Mouse (Mus musculus) kidney, postnatal 0 days (tissue): ENCODE measurements around the gene Nanos2. TPM values are rescaled to one million over a fixed set of nuclear protein-coding genes. Genes with fewer than 3 reads are reported as not detected.

Experiments
- ATAC-seq: fragments of 200-750 bp; cut with Nextera tagmentation; replicated peaks from 2 replicates; pipeline ENCODE4 v1.8.0; 2017; ENCODE audit warnings: low read depth, moderate number of reproducible peaks, moderate TSS enrichment, moderate library complexity; ENCODE audit not compliant: low FRiP score
- DNase-seq: peaks from one replicate; pipeline ENCODE4 v3.0.0-alpha.2; 2016; ENCODE audit warnings: low spot score
- H3K27ac ChIP-seq: fragments of 300-500 bp; sonication (generic); 2 replicates; pipeline ENCODE4 v1.5.1; 2014; ENCODE audit warnings: mild to moderate bottlenecking
- H3K27me3 ChIP-seq: fragments of 300-500 bp; sonication (generic); 2 replicates; pipeline ENCODE4 v1.6.1; 2014; ENCODE audit warnings: low read length, mixed read lengths; ENCODE audit not compliant: insufficient read depth
- H3K36me3 ChIP-seq: fragments of 300-500 bp; sonication (generic); 2 replicates; pipeline ENCODE4 v1.6.1; 2014; ENCODE audit warnings: low read length, mixed read lengths; ENCODE audit not compliant: insufficient read depth
- H3K4me1 ChIP-seq: fragments of 300-500 bp; sonication (generic); replicated peaks from 2 replicates; pipeline ENCODE4 v1.6.1; 2014; ENCODE audit warnings: antibody characterized with exemption, low read length, mixed read lengths; ENCODE audit not compliant: insufficient read depth
- H3K4me2 ChIP-seq: fragments of 300-500 bp; sonication (generic); 2 replicates; pipeline ENCODE4 v1.6.1; 2014; ENCODE audit warnings: mild to moderate bottlenecking, low read length, moderate library complexity, mixed read lengths
- H3K4me3 ChIP-seq: fragments of 300-500 bp; sonication (generic); replicated peaks from 2 replicates; pipeline ENCODE4 v1.5.1; 2014; ENCODE audit warnings: low read depth, low read length
- H3K9ac ChIP-seq: fragments of 300-500 bp; sonication (generic); 2 replicates; pipeline ENCODE4 v1.6.1; 2014; ENCODE audit warnings: low read depth, low read length
- H3K9me3 ChIP-seq: fragments of 300-500 bp; sonication (generic); replicated peaks from 2 replicates; pipeline ENCODE4 v1.6.1; 2016; ENCODE audit warnings: low read length, inconsistent platforms, mixed read lengths
- CTCF ChIP-seq: IDR thresholded peaks from 2 replicates; pipeline ENCODE4 v1.5.1; 2016; ENCODE audit warnings: antibody characterized with exemption, low read depth, mild to moderate bottlenecking, moderate library complexity
- WGBS: fragments of 180-500 bp; shearing (Covaris S2); extraction: QIAGEN DNeasy Blood & Tissue Kit; methylation state at CpG from one replicate; pipeline ENCODE4 v1.1.7; 2014; 5-methylcytosine and 5-hydroxymethylcytosine counted together
- polyA plus RNA-seq: library from polyadenylated mRNA; unstranded; fragments of >200 nt; fragmentation: Nextera tagmentation; extraction: Ambion mirVana; gene quantifications from 2 replicates; pipeline ENCODE4 v1.2.1, GENCODE M21; 2015

Nanos2 gene
- polyA plus RNA-seq, 1 experiment from 2014 or later: 0.09 TPM

- Histone ChIP-seq H3K4me2 (no peak overlapping the region), H3K4me3 (no peak overlapping the region)
These were observed 33.8 kb downstream of the Nanos2 start for GRCm38 (mm10) chr7:19021048-19021447.

DNA sequence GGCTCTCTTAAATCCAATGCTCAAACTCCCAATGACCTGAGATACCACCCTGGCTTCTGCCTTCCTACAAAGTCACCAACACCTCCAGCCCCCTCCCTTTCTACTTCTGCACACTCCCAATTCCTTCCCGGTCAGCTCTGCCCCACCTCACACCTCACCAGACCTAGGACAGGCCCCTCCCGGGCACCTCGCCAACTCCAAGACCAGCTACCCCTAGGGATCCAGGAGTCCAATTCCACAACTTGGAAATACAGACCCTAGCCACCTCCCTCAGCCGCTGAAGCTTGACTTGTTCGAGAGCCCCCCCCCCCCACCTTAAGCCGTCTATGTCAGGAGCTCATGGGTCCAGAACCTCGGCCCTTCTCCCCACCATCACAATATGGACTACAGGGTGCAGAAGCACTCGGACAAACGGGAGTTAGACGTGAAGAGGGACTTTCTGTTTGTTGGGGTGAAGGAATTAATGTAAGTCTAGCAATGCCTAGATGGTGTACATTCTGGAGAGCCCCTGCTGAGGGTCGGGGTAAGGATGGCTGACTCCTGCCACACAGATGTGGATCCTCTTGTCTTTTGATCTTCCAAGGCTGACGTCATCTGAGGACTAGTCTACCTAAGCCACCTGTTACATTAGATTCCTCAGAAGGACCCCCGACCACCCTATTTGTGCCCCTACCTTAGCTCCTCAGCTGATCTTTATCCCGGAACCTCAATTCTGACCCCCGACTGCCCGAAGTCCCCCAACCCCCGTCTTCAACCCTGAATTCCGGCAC lies 35.2 kb downstream of the Nanos2 start:
- 48% methylated on average over 18 of the region's 18 CpGs for WGBS
- 0 out of 2 replicates have a peak, but pooled peaks cover 9% of the 10 kb centered on the region for H3K4me1 ChIP-seq
- no peak overlapping the region for H3K9ac ChIP-seq
- no peak overlapping the region for H3K27ac ChIP-seq
- no peak for ATAC-seq
- no peak overlapping the region for H3K4me2 ChIP-seq
- H3K4me3 ChIP-seq: no peak overlapping the region
- H3K36me3 ChIP-seq: no peaks in the 10 kb centered on the region
- H3K9me3 ChIP-seq: no peaks in the 10 kb centered on the region
- no peak for TF ChIP-seq CTCF
- H3K27me3 ChIP-seq: peaks cover 15% of the 10 kb centered on the region
- no peak for DNase-seq

More at GRCm38 (mm10) chr7:19021048-19021447, 33.8 kb downstream of the Nanos2 start:
- Histone ChIP-seq H3K4me1 (0 out of 2 replicates have a peak, but pooled peaks cover 9% of the 10 kb centered on the region), H3K9ac (no peak overlapping the region), H3K36me3 (no peaks in the 10 kb centered on the region), H3K27me3 (peaks cover 15% of the 10 kb centered on the region), H3K27ac (no peak overlapping the region), H3K9me3 (no peaks in the 10 kb centered on the region)
- WGBS: 18% methylated on average over 8 of the region's 8 CpGs
- TF ChIP-seq CTCF: no peak
- DNase-seq (no peak), ATAC-seq (no peak)

- WGBS: 2% methylated on average over 30 of the region's 30 CpGs
These were observed 36.2 kb downstream of the Nanos2 start, which contains the start of gene Foxa3 for GRCm38 (mm10) chr7:19023357-19023814. Foxa3 (minus strand) TSS chr7:19023538.

GRCm38 (mm10) chr7:19024096-19024506 lies 36.9 kb downstream of the Nanos2 start, which contains the start of gene Sympk:
Sympk (plus strand) TSS chr7:19024377.
- Histone ChIP-seq H3K4me2 (peak within 1 kb of the TSS; percentile 74), H3K4me3 (peak within 1 kb of the TSS; percentile 90), H3K27me3 (peaks cover 15% of the 10 kb centered on the region), H3K9ac (peak within 1 kb of the TSS; percentile 88), H3K36me3 (no peaks in the 10 kb centered on the region), H3K9me3 (no peaks in the 10 kb centered on the region), H3K4me1 (0 out of 2 replicates have a peak, but pooled peaks cover 9% of the 10 kb centered on the region), H3K27ac (peak within 1 kb of the TSS; percentile 38; the same call in 1 of the 2 replicates)
- ATAC-seq (peak; percentile 96), DNase-seq (peak; percentile 98)
- TF ChIP-seq CTCF: no peak
- WGBS: under 1% methylated on average over 49 of the region's 50 CpGs

More at GRCm38 (mm10) chr7:19023357-19023814, 36.2 kb downstream of the Nanos2 start, which contains the start of gene Foxa3:
- H3K27me3 ChIP-seq: peaks cover 15% of the 10 kb centered on the region
- peak within 1 kb of the TSS; percentile 38; the same call in 1 of the 2 replicates for H3K27ac ChIP-seq
- peak; percentile 55 for TF ChIP-seq CTCF
- no peaks in the 10 kb centered on the region for H3K9me3 ChIP-seq
- peak within 1 kb of the TSS; percentile 90 for H3K4me3 ChIP-seq
- H3K9ac ChIP-seq: peak within 1 kb of the TSS; percentile 88
- 0 out of 2 replicates have a peak, but pooled peaks have one; percentile 8 for ATAC-seq
- 0 out of 2 replicates have a peak, but pooled peaks cover 9% of the 10 kb centered on the region for H3K4me1 ChIP-seq
- no peaks in the 10 kb centered on the region for H3K36me3 ChIP-seq
- H3K4me2 ChIP-seq: peak within 1 kb of the TSS; percentile 74
- no peak for DNase-seq

- under 1% methylated on average over 29 of the region's 36 CpGs for WGBS
- H3K27ac ChIP-seq: peak overlapping the region; percentile 38; the same call in 1 of the 2 replicates
- DNase-seq: peak; percentile 46
- H3K9me3 ChIP-seq: no peaks in the 10 kb centered on the region
- peaks cover 15% of the 10 kb centered on the region for H3K27me3 ChIP-seq
- peak overlapping the region; percentile 88 for H3K9ac ChIP-seq
- peaks cover 5% of the 10 kb centered on the region for H3K36me3 ChIP-seq
- H3K4me2 ChIP-seq: peak overlapping the region; percentile 74
- TF ChIP-seq CTCF: no peak
- 0 out of 2 replicates have a peak, but pooled peaks cover 9% of the 10 kb centered on the region for H3K4me1 ChIP-seq
- peak overlapping the region; percentile 90 for H3K4me3 ChIP-seq
- ATAC-seq: peak; percentile 57
These were observed 37.5 kb downstream of the Nanos2 start for GRCm38 (mm10) chr7:19024581-19025255.

DNA sequence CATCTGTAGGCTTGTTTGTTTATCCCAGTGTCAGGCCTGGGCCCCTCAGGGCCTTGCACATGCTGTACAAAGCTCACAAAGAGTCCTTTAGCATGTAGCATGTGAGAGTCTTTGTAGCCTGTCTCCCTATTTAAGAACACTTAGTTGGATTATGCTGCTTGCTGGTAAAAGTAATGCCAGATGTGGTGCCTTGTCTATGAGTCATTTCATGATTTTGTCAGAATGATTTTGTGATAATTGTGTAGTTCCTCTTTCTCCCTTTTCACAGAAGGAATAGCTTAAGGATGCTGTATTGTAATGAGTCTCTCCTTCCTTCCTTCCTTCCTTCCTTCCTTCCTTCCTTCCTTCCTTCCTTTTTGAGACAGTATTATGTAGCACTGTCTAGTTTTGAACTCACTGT lies 40.9 kb downstream of the Nanos2 start:
- H3K36me3 ChIP-seq: peaks cover 34% of the 10 kb centered on the region
- no peak for DNase-seq
- H3K9me3 ChIP-seq: no peaks in the 10 kb centered on the region
- TF ChIP-seq CTCF: no peak
- ATAC-seq: no peak
- H3K27ac ChIP-seq: no peak overlapping the region
- H3K9ac ChIP-seq: no peak overlapping the region
- 0 out of 2 replicates have a peak, but pooled peaks cover 9% of the 10 kb centered on the region for H3K4me1 ChIP-seq
- no peak overlapping the region for H3K4me3 ChIP-seq
- H3K27me3 ChIP-seq: peaks cover 7% of the 10 kb centered on the region; the same call in 1 of the 2 replicates
- H3K4me2 ChIP-seq: no peak overlapping the region
